Mouse (Mus musculus) MEL (cell line): ENCODE measurements around the gene Il11. TPM values are rescaled to one million over a fixed set of nuclear protein-coding genes. Genes with fewer than 3 reads are reported as not detected.

Experiments
- DNase-seq: peaks from one replicate; pipeline ENCODE4 v3.0.0; 2011; ENCODE audit warnings: low read depth, low spot score
- H3K27ac ChIP-seq: 2 replicates; pipeline ENCODE4 v1.5.1; 2012; ENCODE audit warnings: low read depth, mild to moderate bottlenecking, control low read depth, low read length, moderate library complexity; ENCODE audit not compliant: control insufficient read depth
- H3K27me3 ChIP-seq, 2 experiments: fragments of 150-350 bp in 1 of 2; sonication (generic) in 1 of 2; 2 replicates each; pipeline ENCODE4 v1.6.1; 2012; ENCODE audit warnings: low read length in 2 of 2, mild to moderate bottlenecking in 2 of 2, improper control_type of control experiment in 1 of 2, moderate library complexity in 1 of 2; ENCODE audit not compliant: insufficient read depth in 2 of 2, control insufficient read depth in 1 of 2
- H3K36me3 ChIP-seq, 2 experiments: 2 replicates each; pipeline ENCODE4 v1.6.1; 2012 to 2014; ENCODE audit warnings: low read length in 2 of 2, improper control_type of control experiment in 1 of 2, inconsistent platforms in 1 of 2, mild to moderate bottlenecking in 1 of 2; ENCODE audit not compliant: insufficient read depth in 2 of 2, control insufficient read depth in 1 of 2
- H3K4me1 ChIP-seq, 2 experiments: fragments of 150-350 bp in 1 of 2; sonication (generic) in 1 of 2; 2 replicates each; pipeline ENCODE4 v1.6.1; 2012; ENCODE audit warnings: low read length in 2 of 2, improper control_type of control experiment in 1 of 2, mild to moderate bottlenecking in 1 of 2; ENCODE audit not compliant: insufficient read depth in 2 of 2, control insufficient read depth in 1 of 2
- H3K4me3 ChIP-seq, 2 experiments: fragments of 150-350 bp in 1 of 2; sonication (generic) in 1 of 2; 2 replicates each; pipeline ENCODE4 v1.5.1; 2012; ENCODE audit warnings: low read depth in 2 of 2, low read length in 2 of 2, mild to moderate bottlenecking in 2 of 2, moderate library complexity in 2 of 2, control low read depth in 1 of 2, improper control_type of control experiment in 1 of 2; ENCODE audit not compliant: control insufficient read depth in 1 of 2, insufficient read depth in 1 of 2
- H3K79me2 ChIP-seq: 2 replicates; pipeline ENCODE4 v1.6.1; 2012; ENCODE audit warnings: mild to moderate bottlenecking, low read length, moderate library complexity; ENCODE audit not compliant: control insufficient read depth, poor library complexity, insufficient read depth
- H3K9ac ChIP-seq: 2 replicates; pipeline ENCODE4 v1.6.1; 2012; ENCODE audit warnings: low read depth, mild to moderate bottlenecking, control low read depth, low read length, moderate library complexity; ENCODE audit not compliant: control insufficient read depth, poor library complexity, severe bottlenecking
- H3K9me3 ChIP-seq: fragments of 150-350 bp; sonication (generic); replicated peaks from 2 replicates; pipeline ENCODE4 v1.6.1; 2012; ENCODE audit warnings: mild to moderate bottlenecking, low read length, improper control_type of control experiment, moderate library complexity; ENCODE audit not compliant: insufficient read depth
- BHLHE40 ChIP-seq: IDR thresholded peaks from 2 replicates; pipeline ENCODE4 v1.6.1; 2012; ENCODE audit warnings: low read depth, mild to moderate bottlenecking, inconsistent platforms, low read length, improper control_type of control experiment, borderline replicate concordance
- CHD1 ChIP-seq: IDR thresholded peaks from 2 replicates; pipeline ENCODE4 v1.6.1; 2012; ENCODE audit warnings: low read depth, mild to moderate bottlenecking, inconsistent platforms, low read length, improper control_type of control experiment
- CTCF ChIP-seq, 3 experiments: IDR thresholded peaks in 2 of 3; conservative IDR thresholded peaks in 1 of 3; 2 replicates each; pipeline ENCODE4 v1.5.1; 2011 to 2012; ENCODE audit warnings: low read length in 3 of 3, low read depth in 2 of 3, mild to moderate bottlenecking in 2 of 3, improper control_type of control experiment in 1 of 3, inconsistent platforms in 1 of 3, mixed read lengths in 1 of 3, moderate library complexity in 1 of 3; ENCODE audit not compliant: control insufficient read depth in 1 of 3, insufficient read depth in 1 of 3, poor library complexity in 1 of 3, severe bottlenecking in 1 of 3
- ELF1 ChIP-seq: IDR thresholded peaks from 2 replicates; pipeline ENCODE4 v1.6.1; 2014; ENCODE audit warnings: low read depth, mild to moderate bottlenecking, inconsistent platforms, low read length, improper control_type of control experiment, moderate library complexity
- GATA1 ChIP-seq: IDR thresholded peaks from 2 replicates; pipeline ENCODE4 v1.6.1; 2011; ENCODE audit warnings: low read depth, low read length, improper control_type of control experiment
- KAT2A ChIP-seq: conservative IDR thresholded peaks from 2 replicates; pipeline ENCODE4 v1.6.1; 2012; ENCODE audit warnings: low read depth, low read length, improper control_type of control experiment, inconsistent platforms
- MEF2A ChIP-seq: IDR thresholded peaks from 2 replicates; pipeline ENCODE4 v1.6.1; 2014; ENCODE audit warnings: low read depth, mild to moderate bottlenecking, inconsistent platforms, low read length, improper control_type of control experiment; ENCODE audit not compliant: poor library complexity, insufficient replicate concordance, severe bottlenecking; ENCODE audit errors: extremely low read depth
- MXI1 ChIP-seq: IDR thresholded peaks from 2 replicates; pipeline ENCODE4 v1.6.1; 2011; ENCODE audit warnings: mild to moderate bottlenecking, low read depth, low read length, improper control_type of control experiment
- MYB ChIP-seq: IDR thresholded peaks from 2 replicates; pipeline ENCODE4 v1.6.1; 2011; ENCODE audit warnings: mild to moderate bottlenecking, low read depth, low read length, improper control_type of control experiment
- MYC ChIP-seq: IDR thresholded peaks from 2 replicates; pipeline ENCODE4 v1.6.1; 2011; ENCODE audit warnings: low read depth, mild to moderate bottlenecking, low read length, improper control_type of control experiment, moderate library complexity
- NELFE ChIP-seq: IDR thresholded peaks from 2 replicates; pipeline ENCODE4 v1.6.1; 2011; ENCODE audit warnings: low read depth, low read length, improper control_type of control experiment
- POLR2A ChIP-seq, 2 experiments: IDR thresholded peaks; 2 replicates each; pipeline ENCODE4 v1.6.1; 2011 to 2012; ENCODE audit warnings: low read length in 2 of 2, mild to moderate bottlenecking in 2 of 2, control low read depth in 1 of 2, improper control_type of control experiment in 1 of 2, low read depth in 1 of 2, moderate library complexity in 1 of 2; ENCODE audit not compliant: control insufficient read depth in 1 of 2, insufficient read depth in 1 of 2, poor library complexity in 1 of 2
- POLR2AphosphoS2 ChIP-seq: IDR thresholded peaks from 2 replicates; pipeline ENCODE4 v1.6.1; 2011; ENCODE audit warnings: low read length, improper control_type of control experiment
- POLR2AphosphoS5 ChIP-seq: IDR thresholded peaks from 2 replicates; pipeline ENCODE4 v1.6.1; 2012; ENCODE audit warnings: low read depth, borderline replicate concordance, mild to moderate bottlenecking, inconsistent platforms, low read length, moderate library complexity, mixed read lengths
- RCOR1 ChIP-seq: IDR thresholded peaks from 2 replicates; pipeline ENCODE4 v1.6.1; 2012; ENCODE audit warnings: low read depth, mild to moderate bottlenecking, inconsistent platforms, low read length, improper control_type of control experiment
- SMC3 ChIP-seq: IDR thresholded peaks from 2 replicates; pipeline ENCODE4 v1.6.1; 2011; ENCODE audit warnings: low read depth, low read length, improper control_type of control experiment
- TAL1 ChIP-seq: IDR thresholded peaks from 2 replicates; pipeline ENCODE4 v1.6.1; 2012; ENCODE audit warnings: mild to moderate bottlenecking, inconsistent platforms, low read length, moderate library complexity, mixed read lengths
- TCF12 ChIP-seq: IDR thresholded peaks from 2 replicates; pipeline ENCODE4 v1.6.1; 2014; ENCODE audit warnings: low read depth, mild to moderate bottlenecking, inconsistent platforms, low read length, improper control_type of control experiment, moderate library complexity
- UBTF ChIP-seq: IDR thresholded peaks from 2 replicates; pipeline ENCODE4 v1.6.1; 2012; ENCODE audit warnings: low read depth, mild to moderate bottlenecking, inconsistent platforms, low read length, improper control_type of control experiment, moderate library complexity, borderline replicate concordance; ENCODE audit not compliant: insufficient read depth
- USF1 ChIP-seq: IDR thresholded peaks from 2 replicates; pipeline ENCODE4 v1.6.1; 2014; ENCODE audit warnings: low read depth, mild to moderate bottlenecking, inconsistent platforms, low read length, improper control_type of control experiment, moderate library complexity
- ZMIZ1 ChIP-seq: IDR thresholded peaks from 2 replicates; pipeline ENCODE4 v1.6.1; 2012; ENCODE audit warnings: low read depth, mild to moderate bottlenecking, inconsistent platforms, low read length, improper control_type of control experiment, moderate library complexity
- polyA plus RNA-seq, 2 experiments: library from polyadenylated mRNA; stranded (reverse) in 1 of 2; unstranded in 1 of 2; fragments of >175 nt in 1 of 2; fragments of >200 nt in 1 of 2; gene quantifications; 2 replicates each; pipeline versions ENCODE4 v1.2.1 to v1.2.4; 2012; ENCODE audit warnings: low replicate concordance in 2 of 2, low read depth in 1 of 2; ENCODE audit not compliant: insufficient read length in 2 of 2, insufficient read depth in 1 of 2, missing spikeins in 1 of 2
- total RNA-seq: library from RNA; depleted of rRNA; stranded (reverse); fragments of 300-350 nt; gene quantifications from 2 replicates; pipeline ENCODE4 v1.2.3, GENCODE M21; 2012

Gene Il11
- total and polyA plus RNA-seq, 3 experiments: 0.07 to 0.12 TPM; not detected in 1

DNA sequence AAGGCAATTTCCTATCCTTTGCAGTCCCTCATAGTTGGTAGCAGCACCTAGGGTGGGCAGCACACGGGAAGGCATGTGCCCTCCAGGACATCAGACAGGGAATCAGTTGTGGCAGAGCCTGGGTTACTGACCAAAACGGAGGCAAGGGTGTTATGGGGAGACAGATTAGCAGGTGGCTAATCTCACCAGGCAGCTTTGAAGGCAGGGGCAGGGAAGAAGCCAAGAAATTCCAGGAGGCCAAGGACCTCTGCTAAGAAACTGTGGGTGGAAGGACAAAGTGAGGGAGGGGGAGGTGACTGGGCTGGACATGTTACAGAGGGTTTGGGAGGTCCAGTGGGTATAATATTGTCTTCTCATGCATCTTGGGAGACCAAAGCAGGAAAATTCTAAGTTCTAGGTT, 39.3 kb downstream of the Il11 start:
- peaks cover 2 to 16% of the 10 kb centered on the region in 2 experiments for H3K4me1 ChIP-seq
- H3K27me3 ChIP-seq: no peaks in the 10 kb centered on the region
- H3K79me2 ChIP-seq: no peaks in the 10 kb centered on the region; the same call in 1 of the 2 replicates
- H3K9ac ChIP-seq: no peak overlapping the region
- no peaks in the 10 kb centered on the region for H3K9me3 ChIP-seq
- no peak for DNase-seq
- TF ChIP-seq MXI1: no peak
- TF ChIP-seq MEF2A: no peak
- TF ChIP-seq TAL1: peak; percentile 54
- TF ChIP-seq, all 39 proteins: peak for 1
- Histone ChIP-seq H3K27ac (no peak overlapping the region), H3K36me3 (peaks cover 0 to 4% of the 10 kb centered on the region in 2 experiments; a peak in 2 of 4 replicates), H3K4me3 (no peak overlapping the region)

DNA sequence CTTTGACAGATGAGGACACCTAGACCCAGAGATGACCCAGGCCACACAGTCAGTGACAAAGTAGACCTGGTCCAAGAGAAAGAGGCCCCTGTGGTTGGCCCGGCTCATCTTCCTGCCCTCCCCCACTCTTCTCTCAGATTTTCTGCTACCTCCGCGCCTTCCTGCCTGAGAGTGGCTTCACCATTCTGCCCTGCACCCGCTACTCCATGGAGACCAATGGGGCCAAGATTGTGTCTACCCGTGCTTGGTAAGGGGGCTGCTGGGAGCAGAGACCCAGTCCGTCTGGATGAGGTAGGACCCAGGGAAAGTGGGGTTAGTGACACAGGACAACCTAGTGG, 40.2 kb downstream of the Il11 start:
- H3K4me1 ChIP-seq: peaks cover 2 to 10% of the 10 kb centered on the region in 2 experiments
- TF ChIP-seq POLR2AphosphoS2: no peak
- no peak for TF ChIP-seq RCOR1
- TF ChIP-seq USF1: no peak
- TF ChIP-seq TAL1: no peak
- no peak for TF ChIP-seq NELFE
- TF ChIP-seq TCF12: no peak
- TF ChIP-seq ZMIZ1: no peak
- TF ChIP-seq POLR2A (IDR thresholded peaks at IDR 0.05; ENCODE audit: control insufficient read depth in 1 of 2, insufficient read depth in 1 of 2, low read depth in 1 of 2, low read length in 2 of 2, poor library complexity in 1 of 2): no peak
- TF ChIP-seq SMC3: no peak
- TF ChIP-seq ELF1: no peak
- no peak for TF ChIP-seq MYC
- no peak for TF ChIP-seq MXI1
- no peak for TF ChIP-seq UBTF
- TF ChIP-seq CHD1: no peak
- no peak for TF ChIP-seq KAT2A
- TF ChIP-seq MYB: no peak
- TF ChIP-seq GATA1: no peak
- TF ChIP-seq POLR2AphosphoS5: no peak
- no peak for TF ChIP-seq BHLHE40
- TF ChIP-seq CTCF (IDR thresholded peaks at IDR 0.05 in 2 of 3, conservative IDR thresholded peaks at IDR 0.05 in 1 of 3; ENCODE audit: control insufficient read depth in 1 of 3, insufficient read depth in 1 of 3, low read depth in 2 of 3, low read length in 3 of 3, poor library complexity in 1 of 3, severe bottlenecking in 1 of 3): no peak
- peaks cover 0 to 4% of the 10 kb centered on the region in 2 experiments; a peak in 2 of 4 replicates for H3K36me3 ChIP-seq

More for the DNA sequence above, 40.2 kb downstream of the Il11 start:
- Histone ChIP-seq H3K9ac (no peak overlapping the region), H3K27me3 (no peaks in the 10 kb centered on the region), H3K9me3 (no peaks in the 10 kb centered on the region), H3K27ac (no peak overlapping the region), H3K4me3 (no peak overlapping the region), H3K79me2 (no peaks in the 10 kb centered on the region; the same call in 1 of the 2 replicates)
- no peak for DNase-seq
